Mouse (Mus musculus) kidney, postnatal 4 days (tissue): ENCODE measurements around the gene Snrnp70.
A peak's percentile ranks its signal among the peaks of the same experiment; 100 is the strongest.
"Not testable (repeated sequence)": the region's sequence is repeated elsewhere in the genome, so short reads cannot be mapped to it uniquely, and the experiment has no call there.

ENCODE experiments used
- DNase-seq, 2 experiments: peaks; one replicate each; pipeline ENCODE4 v3.0.0; 2021; ENCODE audit warnings: mixed read lengths in 2 of 2

Snrnp70 gene

DNA sequence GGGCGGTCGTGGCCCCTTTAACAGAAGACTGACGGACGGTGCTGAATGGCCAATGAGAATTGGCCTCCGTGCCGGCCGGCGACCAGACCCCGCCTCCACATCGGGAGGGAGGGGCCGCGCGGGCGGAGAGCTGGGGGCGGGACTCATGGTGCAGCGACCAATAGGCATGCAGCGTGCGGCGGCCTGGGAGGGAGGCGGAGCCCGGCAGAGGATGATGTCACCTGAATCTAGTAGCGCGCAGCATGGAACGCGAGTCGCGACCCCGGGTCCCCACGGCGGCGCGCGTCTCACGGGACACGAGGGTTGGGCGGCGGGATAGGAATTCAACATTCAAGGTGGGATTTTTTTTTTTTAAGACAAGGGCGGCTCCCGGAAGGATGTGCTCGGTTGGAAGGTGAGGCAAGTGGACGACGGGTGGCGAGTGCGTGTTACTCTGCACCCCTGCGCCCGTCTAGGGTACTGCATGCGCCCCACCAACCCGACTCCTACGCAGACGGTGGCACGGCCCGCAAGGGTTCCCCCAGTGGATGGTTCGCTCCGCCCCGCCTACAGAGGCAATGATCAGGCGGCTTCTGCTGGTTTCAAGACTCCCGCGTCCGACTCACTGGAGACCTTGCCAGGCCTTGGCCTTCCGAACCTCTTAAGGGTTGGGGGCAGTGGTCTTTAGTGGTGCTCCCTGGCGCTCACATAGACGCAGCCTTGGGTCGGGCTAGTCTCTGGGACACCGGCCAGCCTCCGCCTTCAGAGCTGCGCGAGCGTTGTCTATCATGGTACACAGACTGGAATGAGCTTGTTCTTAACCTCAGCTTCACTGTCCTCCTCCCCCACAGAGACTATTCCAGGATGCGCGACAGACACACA lies 28.3 kb downstream of the Snrnp70 start:
- peak; percentile 97 to 98 for DNase-seq

DNA sequence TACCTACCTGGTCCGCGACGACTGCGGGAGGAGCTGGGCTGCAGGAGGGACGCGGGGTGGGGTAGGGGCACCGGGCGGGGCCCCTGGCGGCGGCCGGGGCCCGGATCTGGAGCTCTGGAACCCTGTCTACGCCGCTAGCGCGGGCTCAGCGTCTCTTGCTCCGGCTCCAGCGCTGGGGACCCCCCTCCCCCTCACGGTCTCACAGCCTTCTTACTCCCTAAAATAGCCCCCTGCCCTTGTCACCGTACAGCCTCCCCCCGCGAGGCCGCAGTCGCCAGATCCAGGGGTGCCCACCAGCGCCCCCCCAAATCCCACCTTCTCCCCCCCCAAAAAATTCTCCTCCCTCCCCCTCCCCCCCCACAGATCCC lies 28.9 kb downstream of the Snrnp70 start, which contains the start of gene Ppfia3:
Gene Ppfia3, minus strand, starts transcription at position 368 of the 368 bp plus-strand sequence.
- no peak for DNase-seq

DNA sequence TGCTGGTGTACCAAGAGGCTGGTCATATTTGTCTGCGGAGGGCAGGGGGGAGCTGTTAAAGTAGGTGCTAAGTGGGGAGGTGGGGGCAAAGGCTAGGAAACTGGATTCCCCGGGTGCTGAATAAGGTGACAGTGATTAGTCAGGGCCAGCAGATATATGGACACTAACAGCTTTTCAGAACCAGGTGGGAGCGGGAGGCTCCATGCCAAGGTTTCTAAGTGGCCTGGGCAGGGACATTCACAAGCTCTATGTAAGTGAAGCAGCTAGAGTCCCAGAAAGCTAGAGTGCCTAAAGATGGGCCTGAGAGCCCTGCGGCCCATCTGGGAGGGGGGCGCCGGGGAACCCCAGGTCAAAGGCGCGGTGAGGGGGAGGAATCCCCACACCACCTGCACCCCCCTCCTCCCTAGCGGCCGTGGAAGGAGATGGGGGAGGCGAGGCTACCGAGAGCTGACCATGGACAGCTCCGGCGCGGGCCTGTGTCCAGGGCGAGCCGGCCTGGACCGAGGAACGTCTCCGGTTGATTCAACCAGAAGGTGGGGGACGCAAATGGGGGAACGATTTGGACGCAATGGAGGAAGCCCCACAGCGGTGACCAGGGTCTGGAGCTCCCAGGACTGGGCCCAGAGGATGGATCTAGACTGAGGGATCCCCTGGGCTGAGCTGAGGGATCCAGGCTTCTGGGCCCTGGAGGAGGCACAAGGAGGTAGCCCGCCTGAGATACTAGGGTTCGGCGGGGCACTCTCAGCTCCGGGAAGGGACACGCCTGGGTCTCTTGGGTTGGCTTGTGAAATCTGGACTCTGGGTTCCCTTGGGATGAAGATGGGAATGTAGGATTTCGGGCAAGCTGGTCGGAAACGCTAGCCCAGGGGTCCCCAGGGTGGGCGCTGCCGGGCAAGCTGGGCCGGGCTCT lies 29.5 kb downstream of the Snrnp70 start:
- peak; percentile 78 to 82 for DNase-seq

DNA sequence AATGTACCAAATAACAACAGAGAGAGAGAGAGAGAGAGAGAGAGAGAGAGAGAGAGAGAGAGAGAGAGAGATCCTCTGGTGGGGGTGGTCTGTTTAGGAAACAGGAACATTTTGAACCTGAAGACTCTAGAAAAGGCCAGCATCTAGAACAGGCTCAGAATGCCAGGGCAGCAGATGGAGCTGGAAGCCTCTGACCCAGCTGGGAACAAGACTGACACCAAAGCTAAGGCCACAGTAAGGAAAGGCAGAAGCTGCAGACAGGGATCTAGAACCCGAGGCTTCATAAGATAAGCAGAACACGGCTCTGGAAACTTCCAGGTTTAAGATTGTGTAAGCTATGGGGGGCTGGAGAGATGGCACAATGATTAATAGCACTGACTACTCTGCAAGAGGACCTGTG lies 31.6 kb downstream of the Snrnp70 start:
- DNase-seq, result no peak

DNA sequence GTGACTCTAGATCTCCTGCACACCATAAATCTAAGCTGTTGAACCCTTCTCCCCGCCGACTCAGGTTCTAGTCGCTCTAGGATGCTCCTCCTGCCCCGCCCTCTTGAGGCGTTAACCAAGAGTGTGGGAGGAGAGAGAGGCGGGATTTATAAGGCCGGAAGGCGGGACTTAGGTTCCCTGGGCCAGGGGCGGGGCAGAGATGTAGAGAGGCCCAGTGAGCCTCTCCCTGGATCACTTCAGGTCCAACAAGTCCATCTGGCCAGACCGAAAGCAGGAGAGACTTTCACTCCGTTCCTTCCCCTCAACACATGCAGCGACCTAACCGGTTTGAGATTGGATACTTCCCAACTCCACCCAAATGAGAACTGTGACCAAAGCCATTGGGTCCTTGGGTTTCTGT lies 32.7 kb downstream of the Snrnp70 start:
- peak; percentile 61 to 71 for DNase-seq

DNA sequence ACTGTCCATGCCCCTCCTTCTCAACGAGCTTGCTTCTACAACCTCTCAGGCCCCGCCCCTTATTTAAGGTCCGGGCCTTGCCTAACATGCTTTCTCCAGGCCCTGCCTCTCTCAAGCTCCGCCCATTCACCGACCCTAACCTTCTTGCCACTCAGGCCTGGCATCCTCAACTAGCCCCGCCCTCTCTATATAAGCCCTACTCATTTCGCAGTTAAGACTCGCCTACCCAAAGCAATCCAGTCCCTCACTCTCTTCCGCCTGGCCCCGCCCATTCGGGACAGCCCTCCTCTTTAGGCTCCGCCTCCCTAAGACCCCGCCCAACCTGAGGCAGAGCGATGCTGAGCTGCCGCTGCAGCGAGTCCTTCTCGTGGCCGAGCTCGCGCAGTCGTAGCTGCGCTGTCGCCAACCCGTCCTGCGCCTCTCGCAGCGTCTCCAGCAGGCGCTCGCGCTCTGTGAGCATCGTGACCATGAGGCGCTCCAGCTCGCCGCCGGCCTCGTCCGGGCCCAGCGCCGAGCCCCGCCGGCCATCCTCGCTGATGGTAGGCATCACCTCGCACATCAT lies 34.2 kb downstream of the Snrnp70 start:
- peak; percentile 86 to 91 for DNase-seq

DNA sequence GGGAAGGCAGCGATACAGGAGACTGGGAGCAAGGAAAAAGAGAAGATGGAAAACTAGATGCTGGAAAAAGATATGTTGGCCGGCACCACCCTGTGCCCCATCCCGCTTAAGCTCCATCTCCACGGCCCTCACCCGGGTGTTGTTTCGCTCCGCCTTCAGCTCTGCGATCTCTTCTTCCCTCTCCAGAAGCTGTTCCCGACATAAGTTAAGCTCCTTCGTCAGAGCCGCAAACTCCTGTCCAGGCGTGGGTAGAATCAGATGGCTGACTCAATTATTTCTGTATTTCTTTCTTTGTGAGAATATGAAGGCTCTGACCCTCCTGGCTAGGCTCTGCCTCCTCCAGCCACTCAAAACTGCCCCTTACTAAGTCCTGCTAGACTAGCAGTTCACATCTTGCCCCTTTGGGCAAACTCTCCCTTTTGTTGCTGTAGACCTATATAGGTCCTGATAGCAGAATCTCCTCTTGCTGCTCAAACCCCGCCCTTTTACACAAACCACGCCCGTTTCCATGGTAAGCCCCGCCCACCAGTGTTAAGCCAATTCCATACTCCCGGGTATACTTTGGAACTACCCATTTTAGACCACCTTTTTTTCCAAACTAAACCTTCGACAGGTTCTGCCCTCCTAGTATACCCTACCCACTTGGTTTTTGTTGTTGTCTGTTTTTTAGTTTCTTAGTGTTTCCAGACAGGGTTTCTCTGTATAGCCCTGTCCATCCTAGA lies 35.0 kb downstream of the Snrnp70 start:
- DNase-seq, result no peak

DNA sequence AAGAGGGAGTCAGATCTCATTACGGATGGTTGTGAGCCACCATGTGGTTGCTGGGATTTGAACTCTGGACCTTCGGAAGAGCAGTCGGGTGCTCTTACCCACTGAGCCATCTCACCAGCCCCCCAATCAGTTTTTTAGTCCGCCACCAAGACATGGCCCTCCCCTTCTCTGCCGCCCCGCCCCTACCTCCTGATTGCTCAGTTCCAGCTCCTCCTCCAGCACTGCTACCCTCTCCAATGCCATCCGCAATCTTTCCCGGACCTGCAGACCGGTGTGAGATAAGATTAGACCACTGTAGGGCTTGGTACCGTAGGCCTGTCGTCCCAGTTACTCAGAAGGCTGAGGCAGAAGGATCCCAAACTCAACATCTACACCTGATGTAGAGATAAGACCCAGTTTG lies 36.5 kb downstream of the Snrnp70 start:
- not testable (repeated sequence) for DNase-seq

DNA sequence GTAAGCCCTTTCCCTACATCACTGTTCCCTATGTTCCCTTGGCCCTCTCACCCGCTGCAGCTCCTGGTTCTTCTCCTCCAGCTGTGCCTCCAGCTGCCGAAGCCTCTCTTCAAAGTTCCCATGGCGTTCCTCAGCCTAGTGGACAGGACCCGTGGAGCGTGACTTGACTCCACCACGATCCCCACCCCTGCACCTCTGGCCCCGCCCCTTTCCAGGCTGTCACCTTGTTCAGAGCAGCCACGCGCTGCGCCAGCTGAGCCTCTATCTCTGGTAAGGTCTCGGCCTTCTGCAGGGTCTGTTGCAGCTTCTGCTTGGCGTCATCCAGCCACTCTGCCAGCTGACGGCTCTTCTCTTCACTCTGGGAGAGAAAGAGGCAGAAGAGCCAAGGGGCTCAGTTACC lies 39.5 kb downstream of the Snrnp70 start:
- DNase-seq, result peak in 1 of 2 experiments; percentile 64

DNA sequence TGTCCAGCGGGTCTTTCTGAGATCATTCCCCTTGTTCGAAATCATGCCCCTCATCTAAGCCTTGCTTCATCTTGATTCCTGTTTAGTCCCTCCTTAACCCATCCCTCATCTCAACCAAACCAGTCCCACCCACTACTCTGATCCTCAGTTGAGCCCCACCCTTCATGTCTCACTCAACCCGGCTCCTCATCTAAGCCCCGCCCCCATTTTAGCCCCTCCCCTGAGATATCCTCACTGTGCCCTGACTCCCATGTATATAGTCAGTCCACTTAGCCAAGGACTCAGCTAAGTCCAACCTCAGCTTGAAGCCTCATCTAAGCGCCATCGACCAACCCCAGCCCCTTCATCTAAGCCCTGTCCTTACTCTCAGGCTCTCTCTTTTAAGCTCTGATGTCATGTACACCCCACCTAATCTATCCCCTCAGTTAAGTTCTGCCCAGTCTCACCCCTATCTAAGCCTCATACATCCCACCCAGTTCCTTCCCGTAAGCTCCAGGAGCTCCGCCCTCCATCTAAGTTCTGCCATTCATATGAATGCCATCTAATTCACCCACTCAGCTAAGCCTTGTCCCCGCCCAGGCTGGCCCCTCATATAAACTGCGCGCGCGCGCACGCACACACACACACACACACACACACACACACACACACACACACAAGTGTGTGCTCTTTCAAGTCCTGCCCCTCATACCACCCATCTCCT lies 40.1 kb downstream of the Snrnp70 start:
- no peak for DNase-seq

DNA sequence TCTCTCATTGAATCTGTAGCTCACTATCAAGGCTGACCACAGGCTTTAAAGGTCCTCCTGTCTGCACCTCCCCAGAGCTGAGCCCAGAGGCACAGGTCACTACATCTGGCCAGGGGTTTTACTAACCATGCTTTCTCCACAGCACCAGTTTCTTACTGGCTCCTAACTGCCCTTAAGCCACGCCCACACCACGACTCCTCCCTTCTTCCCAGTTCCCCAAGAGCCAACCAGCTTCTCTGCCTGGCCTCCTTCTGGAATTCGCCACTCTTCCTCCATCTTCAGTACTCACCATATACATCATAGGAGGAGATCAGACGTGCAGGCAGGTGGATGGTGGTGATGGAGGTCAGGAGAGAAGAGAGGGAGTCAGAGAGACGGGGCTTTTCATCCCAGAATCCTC lies 42.5 kb downstream of the Snrnp70 start:
- DNase-seq, result no peak

DNA sequence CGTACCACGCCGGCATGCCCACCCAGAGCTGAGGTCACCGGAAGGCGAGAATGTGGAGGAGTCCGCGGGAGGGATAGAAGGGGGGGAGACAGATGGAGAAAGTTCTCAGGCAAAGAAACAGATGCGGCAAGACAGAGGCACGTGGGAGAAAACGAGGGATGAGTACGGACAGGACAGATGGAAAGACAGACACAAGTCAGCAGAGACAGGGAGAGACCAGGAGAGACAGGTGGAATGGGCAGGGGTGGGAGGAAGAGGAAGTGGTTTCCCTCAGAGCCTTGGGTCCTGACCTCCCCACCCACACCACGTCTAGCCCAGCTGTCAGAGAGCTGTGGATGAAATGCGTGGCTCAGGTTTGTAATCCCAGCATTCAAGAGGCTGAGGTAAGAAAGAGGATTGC lies 48.6 kb downstream of the Snrnp70 start:
- DNase-seq, result no peak

DNA sequence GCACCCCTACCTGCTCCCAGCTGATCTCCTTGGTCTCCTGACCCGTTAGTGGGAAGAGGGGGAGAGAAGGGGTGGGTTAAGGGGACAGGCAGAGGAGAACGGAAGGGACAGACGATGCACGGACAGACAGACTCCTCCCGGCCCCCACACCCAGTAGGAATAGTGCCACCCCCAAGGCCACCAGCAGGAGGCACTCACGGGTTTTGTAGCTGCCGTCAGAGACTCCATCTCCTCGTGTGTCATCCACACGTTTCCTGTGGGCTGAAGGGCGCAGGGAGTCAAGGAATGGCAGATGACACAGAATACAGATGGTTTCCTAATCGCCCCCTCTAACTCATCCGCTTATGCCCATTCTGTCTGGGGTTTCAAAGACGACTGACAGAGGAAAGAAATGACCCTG lies 52.0 kb downstream of the Snrnp70 start:
- DNase-seq, result peak; percentile 33 to 35

DNA sequence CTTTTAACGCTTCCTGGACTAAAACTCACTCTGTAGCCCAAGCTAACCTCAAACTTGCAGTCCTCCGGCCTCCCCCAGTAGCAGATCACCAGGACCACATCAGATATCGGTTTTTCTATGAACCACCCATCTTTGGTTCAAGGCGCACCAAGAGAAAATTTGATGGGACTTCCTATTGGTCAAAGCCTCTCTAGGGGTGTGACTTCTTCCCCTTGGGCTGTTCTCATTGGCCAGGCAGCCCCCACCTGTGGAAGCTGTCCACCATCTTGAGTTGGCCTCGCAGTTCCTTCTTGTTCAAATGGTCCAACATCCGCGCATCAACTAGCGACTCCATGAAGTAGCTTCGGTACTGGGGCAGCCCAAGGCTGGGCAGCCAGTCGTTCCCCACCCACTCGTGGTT lies 53.5 kb downstream of the Snrnp70 start:
- no peak for DNase-seq

DNA sequence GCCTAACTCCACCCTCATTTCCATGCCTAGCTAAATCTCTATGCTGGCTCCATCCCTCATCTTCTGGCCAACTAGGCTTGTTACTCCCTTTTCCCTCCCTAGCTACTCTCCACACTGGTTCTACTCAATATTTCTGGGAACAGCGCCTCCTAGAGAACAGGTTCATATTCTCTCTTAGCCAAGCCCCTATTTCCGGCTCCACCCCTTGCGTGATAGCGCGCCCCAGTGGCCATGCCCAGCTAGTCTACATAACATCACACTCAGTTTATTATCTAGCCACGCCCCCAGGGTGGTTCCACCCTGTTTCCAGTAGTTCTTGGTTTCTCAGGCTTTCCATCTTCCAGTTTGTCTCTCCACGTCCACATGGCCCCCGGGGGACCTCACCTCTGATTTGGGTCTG lies 54.2 kb downstream of the Snrnp70 start:
- DNase-seq, result peak; percentile 88 to 92

DNA sequence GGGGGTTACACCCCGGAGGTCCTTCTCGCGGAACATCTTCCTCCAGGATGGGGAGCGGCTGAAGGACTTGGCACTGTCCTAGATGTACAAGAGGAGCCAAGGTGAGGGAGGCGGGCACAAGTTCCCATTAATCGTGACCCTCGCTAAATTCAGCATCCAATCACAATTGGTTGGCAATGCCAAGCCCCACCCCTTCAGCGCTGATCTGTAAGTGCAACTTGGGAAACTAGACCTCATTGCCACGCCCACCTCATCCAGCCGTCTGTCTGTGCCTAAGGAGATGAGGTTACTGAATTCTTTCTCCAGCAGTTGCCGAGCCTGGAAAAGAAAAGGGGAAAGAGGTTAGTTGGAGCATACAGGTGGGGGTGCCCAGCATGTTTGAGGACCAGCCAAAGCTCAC lies 54.9 kb downstream of the Snrnp70 start:
- DNase-seq, result peak; percentile 73 to 83

DNA sequence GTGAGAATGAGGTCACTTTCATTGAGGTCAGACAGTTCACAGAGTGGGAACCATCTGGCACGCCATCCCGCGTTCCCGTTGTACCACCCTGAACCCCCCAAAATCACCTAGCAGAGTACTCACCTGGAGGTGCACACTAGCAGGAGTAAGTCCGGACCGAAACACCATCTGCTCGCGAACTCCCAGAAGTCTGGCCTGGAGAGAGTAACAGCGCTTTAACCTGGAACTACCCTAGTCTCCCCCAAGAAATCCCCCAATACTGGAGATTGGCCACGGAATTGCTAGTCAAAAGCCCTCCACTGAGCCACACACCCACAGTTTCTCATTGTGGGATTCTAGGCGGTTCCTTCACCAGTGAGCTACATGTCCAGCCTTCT lies 55.5 kb downstream of the Snrnp70 start:
- DNase-seq, result no peak

DNA sequence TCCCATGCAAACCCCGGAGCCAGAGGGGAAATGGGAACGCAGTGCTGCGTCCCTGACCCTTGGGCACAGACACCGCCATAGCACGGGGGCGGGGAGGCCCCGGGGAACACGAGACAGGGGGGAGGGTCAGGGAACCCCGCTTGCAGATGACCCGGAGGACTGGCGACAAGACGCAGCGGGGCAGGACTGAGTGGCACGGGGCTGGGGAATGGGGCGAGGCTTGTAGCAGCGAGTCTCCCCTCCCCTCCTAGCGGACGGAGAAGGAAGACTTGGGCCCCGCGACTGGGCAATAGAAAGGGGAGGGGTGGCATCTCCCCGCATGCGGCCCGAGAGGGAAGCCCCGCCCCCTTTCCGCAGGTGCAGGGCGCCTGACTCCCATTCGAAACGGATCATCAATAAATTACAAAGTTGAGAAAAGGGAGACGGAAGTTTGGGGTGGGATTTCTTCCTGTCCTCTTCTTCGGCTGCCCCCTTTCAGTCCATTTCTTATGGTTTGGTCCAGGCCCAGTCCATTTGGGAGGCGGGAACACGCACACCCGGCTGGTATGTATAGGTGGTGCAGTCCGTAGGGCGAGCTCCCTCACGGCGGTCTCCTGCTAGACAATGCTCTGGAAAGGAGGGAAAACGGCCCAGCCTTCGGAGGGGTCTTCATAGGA lies 56.0 kb downstream of the Snrnp70 start:
- peak; percentile 79 to 87 for DNase-seq

DNA sequence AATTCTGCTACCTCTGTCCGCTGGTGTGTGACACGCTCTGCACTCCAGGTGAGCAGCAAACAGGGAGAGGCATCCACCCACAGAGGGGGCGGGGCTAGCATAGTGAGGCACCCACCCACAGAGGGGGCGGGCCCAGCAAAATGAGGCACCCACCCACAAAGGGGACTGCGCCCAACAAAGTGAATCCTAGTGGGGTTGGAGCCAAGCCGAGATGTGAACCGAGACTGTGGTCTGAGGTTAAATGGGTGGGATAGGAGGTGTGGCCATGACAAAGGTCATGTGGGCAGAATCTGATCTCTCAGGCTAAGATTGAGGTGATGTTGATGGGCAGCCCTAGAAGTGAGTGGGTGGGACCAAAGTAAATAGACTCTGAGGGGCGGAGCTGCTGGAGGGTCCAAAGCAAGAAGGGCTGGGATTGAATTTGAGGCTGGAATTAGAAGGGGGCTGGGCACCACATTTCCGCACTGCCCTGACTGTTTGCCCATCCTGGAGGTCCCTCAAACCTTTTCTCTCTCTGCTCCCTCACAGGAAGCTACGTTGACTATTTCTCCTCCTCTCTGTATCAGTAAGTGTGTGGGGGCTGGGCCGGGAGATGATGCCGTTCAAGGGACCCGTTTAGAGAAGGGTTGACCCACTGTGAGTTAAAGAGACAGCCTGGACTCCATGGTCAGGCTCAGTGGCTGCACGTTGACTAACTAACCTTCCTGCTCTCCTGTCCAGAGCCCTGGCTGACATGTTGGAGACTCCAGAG lies 57.2 kb downstream of the Snrnp70 start:
- DNase-seq, result peak; percentile 79 to 83

DNA sequence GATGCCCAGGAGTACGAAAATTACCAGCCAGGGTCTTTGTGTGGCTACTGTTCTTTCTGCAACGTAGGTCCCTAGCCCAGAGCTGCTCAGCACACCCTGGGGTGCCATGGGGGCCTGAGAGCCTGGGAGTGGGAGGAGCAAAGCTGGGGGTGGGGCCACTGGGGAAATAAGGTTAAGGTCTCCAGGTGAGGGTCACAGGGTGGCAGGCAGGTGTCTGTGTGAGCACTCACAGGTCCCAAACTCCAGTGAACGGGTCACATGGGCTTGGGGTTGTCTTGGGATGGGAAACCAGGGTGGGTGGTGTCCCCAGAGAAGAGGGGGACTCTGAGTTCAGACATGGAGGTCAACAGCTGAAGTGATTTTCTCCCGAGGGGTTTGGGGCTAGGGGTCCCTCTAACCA lies 58.1 kb downstream of the Snrnp70 start:
- no peak for DNase-seq

DNA sequence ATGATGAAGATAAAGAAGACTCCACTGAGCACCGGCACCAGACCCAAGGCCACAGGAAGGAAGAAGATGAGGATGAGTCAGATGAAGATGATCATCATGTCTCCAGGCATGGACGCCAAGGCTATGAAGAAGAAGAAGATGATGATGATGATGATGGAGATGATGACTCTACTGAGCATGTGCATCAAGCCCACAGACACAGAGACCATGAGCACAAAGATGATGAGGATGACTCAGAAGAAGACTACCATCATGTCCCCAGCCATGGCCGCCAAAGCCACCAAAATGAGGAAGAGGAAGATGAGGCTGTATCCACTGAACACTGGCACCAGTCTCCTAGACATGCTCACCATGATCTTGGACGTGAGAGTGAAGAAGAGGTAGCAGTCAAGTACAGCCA lies 59.2 kb downstream of the Snrnp70 start:
- no peak for DNase-seq
